Mouse (Mus musculus) embryonic fibroblast, embryonic 13.5 days (primary cell): ENCODE data around the gene Map3k12. TPM values are rescaled to one million over a fixed set of nuclear protein-coding genes. Genes with fewer than 3 reads are reported as not detected.

Experiments
- H3K27ac ChIP-seq: 2 replicates; pipeline ENCODE4 v1.5.1; 2012; ENCODE audit warnings: low read length, control low read depth, inconsistent platforms; ENCODE audit not compliant: insufficient read depth
- H3K4me1 ChIP-seq: 2 replicates; pipeline ENCODE4 v1.6.1; 2011; ENCODE audit warnings: low read length; ENCODE audit not compliant: control insufficient read depth, insufficient read depth
- H3K4me3 ChIP-seq: 2 replicates; pipeline ENCODE4 v1.5.1; 2011; ENCODE audit warnings: mild to moderate bottlenecking, control low read depth, low read length; ENCODE audit not compliant: insufficient read depth
- CTCF ChIP-seq: IDR thresholded peaks from 2 replicates; pipeline ENCODE4 v1.5.1; 2011; ENCODE audit warnings: mild to moderate bottlenecking, control low read depth, low read length, moderate library complexity, borderline replicate concordance; ENCODE audit not compliant: insufficient read depth
- POLR2A ChIP-seq: IDR thresholded peaks from 2 replicates; pipeline ENCODE4 v1.6.1; 2011; ENCODE audit warnings: low read depth, mild to moderate bottlenecking, control low read depth, low read length, moderate library complexity
- polyA plus RNA-seq: library from polyadenylated mRNA; stranded (reverse); fragments of >200 nt; gene quantifications from 2 replicates; pipeline ENCODE4 v1.2.4, GENCODE M21; 2011; ENCODE audit warnings: low read depth; ENCODE audit not compliant: missing spikeins, insufficient read length

Map3k12 gene
- polyA plus RNA-seq, 1 experiment: 20.9 TPM

- Histone ChIP-seq H3K4me3 (no peak overlapping the region), H3K27ac (no peak overlapping the region), H3K4me1 (no peaks in the 10 kb centered on the region)
- no peak for TF ChIP-seq POLR2A
- TF ChIP-seq CTCF: no peak
Observed at GRCm38 (mm10) chr15:102451666-102452430, 65.0 kb downstream of the Map3k12 start.

GRCm38 (mm10) chr15:102450928-102451327 is 65.9 kb downstream of the Map3k12 start:
- TF ChIP-seq POLR2A: no peak
- TF ChIP-seq CTCF: no peak
- Histone ChIP-seq H3K4me3 (no peak overlapping the region), H3K4me1 (no peaks in the 10 kb centered on the region), H3K27ac (no peak overlapping the region)

DNA sequence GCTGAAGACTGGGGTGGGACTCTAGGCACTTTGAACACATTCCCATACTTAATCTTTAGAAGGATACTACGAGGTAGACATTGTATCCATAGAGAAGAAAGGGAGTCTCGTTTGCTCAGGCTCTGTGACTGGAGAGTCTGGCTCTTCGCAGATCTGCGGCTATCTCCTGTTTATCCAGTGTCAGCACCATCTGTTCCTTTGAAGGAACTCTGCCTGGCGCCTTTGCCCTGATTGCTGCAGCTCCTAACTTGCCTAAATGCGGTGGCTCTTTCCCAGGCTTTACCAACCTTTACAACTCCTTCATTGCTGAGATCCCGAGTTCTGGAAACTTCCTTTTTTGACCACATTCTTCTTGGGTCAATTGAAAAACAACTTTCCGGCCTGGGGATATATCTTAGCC is 67.5 kb downstream of the Map3k12 start:
- Histone ChIP-seq H3K4me1 (no peaks in the 10 kb centered on the region), H3K27ac (no peak overlapping the region), H3K4me3 (no peak overlapping the region)
- TF ChIP-seq CTCF (no peak), POLR2A (no peak)

Other genes starting within 250 kb of the Map3k12 start
- 0.30 TPM in 1 of 2 replicates, not detected in the other for gene Gm9918, start 246.5 kb downstream of the Map3k12 start, polyA plus RNA-seq
- 47.3 and 55.8 TPM in 2 replicates for gene Mfsd5, start 237.6 kb downstream of the Map3k12 start, polyA plus RNA-seq
- gene Espl1, start 220.8 kb downstream of the Map3k12 start, polyA plus RNA-seq: 14.5 and 20.1 TPM in 2 replicates
- gene Pfdn5, start 190.9 kb downstream of the Map3k12 start, polyA plus RNA-seq: 239 and 257 TPM in 2 replicates
- 35.7 and 42.8 TPM in 2 replicates for gene Myg1, start 185.4 kb downstream of the Map3k12 start, polyA plus RNA-seq
- 107 and 109 TPM in 2 replicates for gene Aaas, start 166.3 kb downstream of the Map3k12 start, polyA plus RNA-seq
- 0.52 and 1.1 TPM in 2 replicates for gene Sp7, start 149.9 kb downstream of the Map3k12 start, polyA plus RNA-seq
- 42.6 and 51.9 TPM in 2 replicates for gene Sp1, start 110.9 kb downstream of the Map3k12 start, polyA plus RNA-seq
- not detected in 2 replicates for gene Amhr2, start 71.7 kb downstream of the Map3k12 start, polyA plus RNA-seq
- gene Prr13, start 58.0 kb downstream of the Map3k12 start, polyA plus RNA-seq: 127 and 155 TPM in 2 replicates
- 653 and 702 TPM in 2 replicates for gene Pcbp2, start 46.5 kb downstream of the Map3k12 start, polyA plus RNA-seq
- gene Gm10337, start 13.3 kb downstream of the Map3k12 start, polyA plus RNA-seq: not detected in 2 replicates
- gene Tarbp2, start 1.1 kb upstream of the Map3k12 start, polyA plus RNA-seq: 39.5 and 44.5 TPM in 2 replicates
- gene Npff, start 7.9 kb upstream of the Map3k12 start, polyA plus RNA-seq: 1.2 and 1.4 TPM in 2 replicates
- gene Gm28047, start 108.0 kb upstream of the Map3k12 start, polyA plus RNA-seq: 2.0 TPM in 1 of 2 replicates, not detected in the other
- 64.8 and 68.7 TPM in 2 replicates for gene Atf7, start 108.4 kb upstream of the Map3k12 start, polyA plus RNA-seq
- 60.3 and 158 TPM in 2 replicates for gene Atp5g2, start 155.3 kb upstream of the Map3k12 start, polyA plus RNA-seq
- gene Calcoco1, start 205.1 kb upstream of the Map3k12 start, polyA plus RNA-seq: 35.0 and 44.0 TPM in 2 replicates